Mouse (Mus musculus): ENCODE data around the gene Bmp8a. TPM values are rescaled to one million over a fixed set of nuclear protein-coding genes. Genes with fewer than 3 reads are reported as not detected.

The Bmp8a gene
- 0.53 and 0.81 TPM in 2 replicates for polyA plus RNA-seq (2015; fragmentation: Nextera tagmentation; extraction: Ambion mirVana)

GRCm38 (mm10) chr4:123342642-123343470 is at the start of gene Bmp8a:
Gene Bmp8a (minus strand): TSS chr4:123343252.
- H3K36me3 ChIP-seq = no peaks in the 10 kb centered on the region
- H3K4me2 ChIP-seq (replicated peaks) = peak within 1 kb of the TSS; percentile 98
- no peaks in the 10 kb centered on the region for H3K9me3 ChIP-seq
- peaks cover 31% of the 10 kb centered on the region for H3K27me3 ChIP-seq (replicated peaks)
- peak within 1 kb of the TSS; percentile 57 for H3K4me3 ChIP-seq (replicated peaks)
- peak within 1 kb of the TSS; percentile 64 for H3K27ac ChIP-seq
- peak within 1 kb of the TSS; percentile 50 for H3K9ac ChIP-seq
- WGBS = under 1% methylated on average over 65 of the region's 65 CpGs
- peak; percentile 92 for ATAC-seq
- peaks cover 14% of the 10 kb centered on the region for H3K4me1 ChIP-seq (replicated peaks)

- Histone ChIP-seq H3K36me3 (peaks cover 26% of the 10 kb centered on the region), H3K9ac (no peak overlapping the region), H3K4me3 (replicated peaks) (no peak overlapping the region), H3K27me3 (replicated peaks) (no peaks in the 10 kb centered on the region), H3K9me3 (no peaks in the 10 kb centered on the region), H3K4me1 (replicated peaks) (no peaks in the 10 kb centered on the region), H3K4me2 (replicated peaks) (no peak overlapping the region), H3K27ac (no peak overlapping the region)
- WGBS = 100% methylated on average over 1 of the region's 1 CpGs
- ATAC-seq = no peak
These were observed 49.1 kb upstream of the Bmp8a start for GRCm38 (mm10) chr4:123392187-123392586.

- WGBS = 77% methylated on average over 1 of the region's 1 CpGs
These were observed 42.0 kb upstream of the Bmp8a start for GRCm38 (mm10) chr4:123385028-123385427.

GRCm38 (mm10) chr4:123383173-123383572 is 40.1 kb upstream of the Bmp8a start:
- Histone ChIP-seq H3K36me3 (peaks cover 34% of the 10 kb centered on the region), H3K27ac (no peak overlapping the region), H3K4me1 (replicated peaks) (no peaks in the 10 kb centered on the region), H3K4me3 (replicated peaks) (no peak overlapping the region), H3K4me2 (replicated peaks) (no peak overlapping the region), H3K9me3 (no peaks in the 10 kb centered on the region), H3K27me3 (replicated peaks) (no peaks in the 10 kb centered on the region), H3K9ac (no peak overlapping the region)
- 87% methylated on average over 7 of the region's 7 CpGs for WGBS
- no peak for ATAC-seq

More at GRCm38 (mm10) chr4:123385028-123385427, 42.0 kb upstream of the Bmp8a start:
- Histone ChIP-seq H3K4me1 (replicated peaks) (no peaks in the 10 kb centered on the region), H3K9me3 (no peaks in the 10 kb centered on the region), H3K27ac (no peak overlapping the region), H3K4me3 (replicated peaks) (no peak overlapping the region), H3K4me2 (replicated peaks) (no peak overlapping the region), H3K9ac (no peak overlapping the region), H3K27me3 (replicated peaks) (no peaks in the 10 kb centered on the region), H3K36me3 (peaks cover 37% of the 10 kb centered on the region)
- no peak for ATAC-seq

GRCm38 (mm10) chr4:123382051-123382450 is 39.0 kb upstream of the Bmp8a start:
- H3K4me1 ChIP-seq (replicated peaks) = no peaks in the 10 kb centered on the region
- H3K4me3 ChIP-seq (replicated peaks) = no peak overlapping the region
- H3K27me3 ChIP-seq (replicated peaks) = no peaks in the 10 kb centered on the region
- H3K4me2 ChIP-seq (replicated peaks) = no peak overlapping the region
- no peak for ATAC-seq
- H3K9me3 ChIP-seq = no peaks in the 10 kb centered on the region
- peaks cover 33% of the 10 kb centered on the region for H3K36me3 ChIP-seq
- WGBS = 94% methylated on average over 4 of the region's 4 CpGs
- H3K9ac ChIP-seq = no peak overlapping the region
- H3K27ac ChIP-seq = no peak overlapping the region

GRCm38 (mm10) chr4:123381598-123381997 is 38.5 kb upstream of the Bmp8a start:
- H3K9me3 ChIP-seq = no peaks in the 10 kb centered on the region
- H3K4me3 ChIP-seq (replicated peaks) = no peak overlapping the region
- no peaks in the 10 kb centered on the region for H3K4me1 ChIP-seq (replicated peaks)
- no peaks in the 10 kb centered on the region for H3K27me3 ChIP-seq (replicated peaks)
- H3K4me2 ChIP-seq (replicated peaks) = no peak overlapping the region
- peaks cover 32% of the 10 kb centered on the region for H3K36me3 ChIP-seq
- no peak for ATAC-seq
- WGBS = 91% methylated on average over 11 of the region's 11 CpGs
- no peak overlapping the region for H3K27ac ChIP-seq
- H3K9ac ChIP-seq = no peak overlapping the region

GRCm38 (mm10) chr4:123376031-123376430 is 33.0 kb upstream of the Bmp8a start:
- Histone ChIP-seq H3K4me1 (replicated peaks) (no peaks in the 10 kb centered on the region), H3K9me3 (no peaks in the 10 kb centered on the region), H3K9ac (no peak overlapping the region), H3K4me2 (replicated peaks) (no peak overlapping the region), H3K36me3 (peaks cover 44% of the 10 kb centered on the region), H3K4me3 (replicated peaks) (no peak overlapping the region), H3K27ac (no peak overlapping the region), H3K27me3 (replicated peaks) (no peaks in the 10 kb centered on the region)
- no peak for ATAC-seq
- 92% methylated on average over 3 of the region's 3 CpGs for WGBS

GRCm38 (mm10) chr4:123374316-123375008 is 31.4 kb upstream of the Bmp8a start:
- Histone ChIP-seq H3K4me1 (replicated peaks) (no peaks in the 10 kb centered on the region), H3K27ac (no peak overlapping the region), H3K4me2 (replicated peaks) (no peak overlapping the region), H3K4me3 (replicated peaks) (no peak overlapping the region), H3K9ac (no peak overlapping the region), H3K36me3 (peaks cover 53% of the 10 kb centered on the region), H3K27me3 (replicated peaks) (no peaks in the 10 kb centered on the region), H3K9me3 (no peaks in the 10 kb centered on the region)
- ATAC-seq = no peak
- 91% methylated on average over 12 of the region's 12 CpGs for WGBS

GRCm38 (mm10) chr4:123363555-123363954 is 20.5 kb upstream of the Bmp8a start:
- WGBS = 93% methylated on average over 4 of the region's 4 CpGs
- no peaks in the 10 kb centered on the region for H3K27me3 ChIP-seq (replicated peaks)
- no peaks in the 10 kb centered on the region for H3K9me3 ChIP-seq
- H3K4me3 ChIP-seq (replicated peaks) = no peak overlapping the region
- peaks cover 41% of the 10 kb centered on the region for H3K36me3 ChIP-seq
- H3K4me2 ChIP-seq (replicated peaks) = no peak overlapping the region
- H3K27ac ChIP-seq = no peak overlapping the region
- ATAC-seq = no peak
- no peak overlapping the region for H3K9ac ChIP-seq
- no peaks in the 10 kb centered on the region for H3K4me1 ChIP-seq (replicated peaks)

GRCm38 (mm10) chr4:123360771-123361170 is 17.7 kb upstream of the Bmp8a start:
- Histone ChIP-seq H3K36me3 (peaks cover 27% of the 10 kb centered on the region), H3K27me3 (replicated peaks) (no peaks in the 10 kb centered on the region), H3K27ac (no peak overlapping the region), H3K9ac (no peak overlapping the region), H3K4me3 (replicated peaks) (no peak overlapping the region), H3K9me3 (no peaks in the 10 kb centered on the region), H3K4me1 (replicated peaks) (no peaks in the 10 kb centered on the region), H3K4me2 (replicated peaks) (no peak overlapping the region)
- no peak for ATAC-seq
- WGBS = 95% methylated on average over 12 of the region's 12 CpGs

- H3K4me3 ChIP-seq (replicated peaks) = no peak overlapping the region
- H3K9ac ChIP-seq = no peak overlapping the region
- H3K27me3 ChIP-seq (replicated peaks) = no peaks in the 10 kb centered on the region
- no peak overlapping the region for H3K27ac ChIP-seq
- H3K4me1 ChIP-seq (replicated peaks) = no peaks in the 10 kb centered on the region
- ATAC-seq = no peak
- 87% methylated on average over 7 of the region's 7 CpGs for WGBS
- no peak overlapping the region for H3K4me2 ChIP-seq (replicated peaks)
- H3K9me3 ChIP-seq = no peaks in the 10 kb centered on the region
- H3K36me3 ChIP-seq = peaks cover 33% of the 10 kb centered on the region
These were observed 15.6 kb upstream of the Bmp8a start for GRCm38 (mm10) chr4:123358613-123359012.

GRCm38 (mm10) chr4:123355941-123356340 is 12.9 kb upstream of the Bmp8a start:
- H3K36me3 ChIP-seq = peaks cover 39% of the 10 kb centered on the region
- 87% methylated on average over 8 of the region's 8 CpGs for WGBS
- no peak overlapping the region for H3K27ac ChIP-seq

More at GRCm38 (mm10) chr4:123355941-123356340, 12.9 kb upstream of the Bmp8a start:
- Histone ChIP-seq H3K9ac (no peak overlapping the region), H3K4me1 (replicated peaks) (no peaks in the 10 kb centered on the region), H3K27me3 (replicated peaks) (no peaks in the 10 kb centered on the region), H3K4me2 (replicated peaks) (no peak overlapping the region), H3K9me3 (no peaks in the 10 kb centered on the region), H3K4me3 (replicated peaks) (no peak overlapping the region)
- ATAC-seq = no peak
